Mouse (Mus musculus) left cerebral cortex, postnatal 4 days (tissue): ENCODE measurements around the gene Pmpcb. TPM values are rescaled to one million over a fixed set of nuclear protein-coding genes. Genes with fewer than 3 reads are reported as not detected.
"Not testable (repeated sequence)": the region's sequence is repeated elsewhere in the genome, so short reads cannot be mapped to it uniquely, and the experiment has no call there.

ENCODE experiments used
- DNase-seq: peaks from one replicate; pipeline ENCODE4 v3.0.0-alpha.2; 2022
- intact Hi-C: fragments of 180-260 bp; cut with DNase I; formaldehyde crosslinking; loops from one replicate; pipeline ENCODE4 v1.15.1; 2025
- total RNA-seq, 2 experiments: library from RNA; stranded (reverse); gene quantifications; 2 replicates each; pipeline ENCODE4 v1.2.3; 2021

The Pmpcb gene
- 10 to 100 TPM; 66.9 to 73.3 TPM for total RNA-seq

GRCm38 (mm10) chr5:21736956-21737585, at the start of gene Pmpcb:
Pmpcb (plus strand) TSS chr5:21737141.
- intact Hi-C loops = loop anchor here (5.0 kb wide), 1 partner anchor 80 kb away; no protein-coding TSS in a partner anchor
- peak; percentile 89 for DNase-seq

DNA sequence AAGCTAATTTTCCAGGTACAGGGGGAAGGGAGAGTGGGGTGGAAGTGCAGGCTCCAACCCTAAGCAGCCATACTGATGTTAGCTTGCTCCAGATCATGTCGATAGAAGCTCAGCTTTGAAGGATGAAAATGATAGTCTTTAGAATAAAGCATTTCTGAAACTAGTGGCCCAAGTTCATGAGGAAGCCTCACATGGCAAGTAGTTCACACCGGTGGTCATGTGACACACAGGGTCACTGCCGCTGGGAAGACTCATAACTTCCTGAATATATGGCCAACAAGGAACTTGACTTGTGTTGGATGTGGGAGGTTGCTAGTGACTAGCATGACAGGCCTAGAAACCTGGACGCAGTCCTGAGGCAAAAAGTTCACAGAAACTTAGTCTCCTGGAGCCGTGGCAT, 44.7 kb upstream of the Pmpcb start:
- intact Hi-C loops = no loop called here
- DNase-seq = no peak

DNA sequence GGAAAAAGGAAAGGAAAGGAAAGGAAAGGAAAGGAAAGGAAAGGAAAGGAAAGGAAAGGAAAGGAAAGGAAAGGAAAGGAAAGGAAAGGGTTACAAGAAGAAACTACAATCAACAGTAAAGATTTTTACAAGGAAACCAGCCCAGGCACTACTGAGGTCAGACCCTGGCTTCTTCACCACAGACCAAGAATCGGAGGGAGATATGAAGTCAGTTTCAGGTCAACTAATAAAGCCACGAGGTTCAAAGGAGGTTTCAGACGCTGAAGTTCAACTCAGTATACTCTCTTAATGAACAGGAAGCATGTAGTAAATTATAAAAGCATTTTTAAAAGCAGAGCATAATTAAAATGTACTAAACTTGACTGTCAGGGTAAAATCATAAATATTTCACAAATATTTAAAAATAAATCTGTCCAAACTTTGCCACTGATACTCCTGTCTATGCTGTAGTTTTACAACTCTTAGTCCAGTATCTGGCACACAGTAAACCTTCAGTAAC, 43.5 kb upstream of the Pmpcb start:
- DNase-seq = no peak
- intact Hi-C loops = no loop called here

GRCm38 (mm10) chr5:21694854-21695490, 42.0 kb upstream of the Pmpcb start:
- intact Hi-C loops = no loop called here
- DNase-seq = no peak

DNA sequence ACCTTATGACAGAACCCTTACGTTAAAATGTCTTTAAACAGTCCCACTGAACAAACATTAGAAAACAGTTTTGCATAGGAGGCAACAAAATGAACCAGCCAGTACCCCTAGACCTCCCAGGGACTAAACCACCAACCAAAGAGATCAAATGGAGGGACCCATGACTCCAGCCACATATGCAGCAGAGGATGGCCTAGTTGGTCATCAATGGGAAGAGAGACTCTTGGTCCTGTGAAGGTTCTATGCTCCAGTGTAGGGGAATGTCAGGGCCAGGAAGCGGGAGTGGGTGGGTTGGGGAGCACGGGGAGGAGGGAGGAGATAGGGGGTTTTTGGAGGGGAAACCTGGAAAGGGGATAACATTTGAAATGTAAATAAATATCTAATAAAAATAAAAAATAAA, 37.4 kb upstream of the Pmpcb start:
- intact Hi-C loops, DNase-seq: not testable (repeated sequence)

DNA sequence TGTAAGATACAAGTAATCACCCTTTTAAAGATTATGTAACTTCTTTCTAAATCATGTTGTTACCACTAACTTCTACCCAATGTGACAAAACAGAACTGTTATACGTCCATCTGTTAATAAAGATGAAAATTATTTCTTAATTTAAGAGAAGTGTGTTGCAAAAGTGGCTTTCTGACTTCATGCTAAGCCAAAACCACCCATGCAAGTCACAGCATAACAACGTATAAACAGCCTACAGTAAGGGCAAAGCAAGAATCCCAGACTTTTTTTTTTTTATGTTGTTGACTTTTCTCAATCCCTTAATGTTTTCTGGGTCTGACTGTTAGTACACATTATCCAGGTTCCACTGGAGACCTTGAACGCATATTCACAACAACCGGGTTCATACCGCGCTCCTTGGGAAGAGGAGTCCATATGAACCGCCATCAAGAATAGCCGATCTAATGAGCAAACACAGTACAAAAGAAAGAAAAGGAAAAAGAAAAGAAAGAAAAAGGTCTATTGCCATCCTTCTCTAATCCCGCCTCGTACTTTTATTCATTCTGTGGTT, 36.6 kb upstream of the Pmpcb start:
- DNase-seq = no peak
- intact Hi-C loops = no loop called here

DNA sequence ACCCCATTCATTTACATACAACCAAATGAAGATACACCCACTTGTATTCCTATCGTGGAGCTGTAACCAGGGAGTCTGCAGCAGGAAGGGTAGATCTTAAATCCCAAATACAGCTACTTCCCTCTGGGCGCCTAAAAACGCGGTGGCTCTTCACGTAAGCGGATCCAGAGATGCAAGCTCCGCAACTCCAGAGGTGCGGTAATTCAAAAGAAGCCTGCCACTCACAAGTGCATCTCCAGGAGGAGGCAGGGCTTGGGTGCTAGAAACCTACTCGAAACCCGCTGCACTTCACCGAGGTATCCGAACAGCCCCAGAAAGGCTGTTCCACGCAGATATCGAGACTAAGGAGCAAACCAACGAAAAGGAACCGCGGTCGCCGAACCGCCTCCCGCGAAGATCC, 36.0 kb upstream of the Pmpcb start:
- no peak for DNase-seq
- intact Hi-C loops = no loop called here

GRCm38 (mm10) chr5:21701351-21702008, 35.5 kb upstream of the Pmpcb start, which contains the start of gene Napepld:
Napepld (minus strand) TSS chr5:21701396.
- intact Hi-C loops = no loop called here
- peak; percentile 99 for DNase-seq

DNA sequence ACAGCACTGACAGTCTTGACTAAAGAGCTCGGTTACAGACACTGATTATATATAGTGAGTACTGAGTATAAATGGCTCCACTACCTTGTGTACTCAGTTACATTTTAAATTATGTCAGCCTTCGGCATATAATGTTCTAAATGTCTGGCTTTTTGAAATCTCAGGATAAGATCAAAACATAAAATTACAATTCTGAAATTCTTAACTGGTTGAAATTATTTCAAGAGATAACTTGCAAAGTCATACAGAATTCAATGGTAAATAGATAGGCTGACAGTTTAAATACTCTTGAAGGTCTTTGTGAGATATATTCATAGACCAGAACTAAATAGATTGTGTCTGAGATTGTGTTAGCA, 35.0 kb upstream of the Pmpcb start:
- DNase-seq = no peak
- intact Hi-C loops = no loop called here

GRCm38 (mm10) chr5:21702873-21703475, 34.0 kb upstream of the Pmpcb start:
- DNase-seq = no peak
- intact Hi-C loops = no loop called here

DNA sequence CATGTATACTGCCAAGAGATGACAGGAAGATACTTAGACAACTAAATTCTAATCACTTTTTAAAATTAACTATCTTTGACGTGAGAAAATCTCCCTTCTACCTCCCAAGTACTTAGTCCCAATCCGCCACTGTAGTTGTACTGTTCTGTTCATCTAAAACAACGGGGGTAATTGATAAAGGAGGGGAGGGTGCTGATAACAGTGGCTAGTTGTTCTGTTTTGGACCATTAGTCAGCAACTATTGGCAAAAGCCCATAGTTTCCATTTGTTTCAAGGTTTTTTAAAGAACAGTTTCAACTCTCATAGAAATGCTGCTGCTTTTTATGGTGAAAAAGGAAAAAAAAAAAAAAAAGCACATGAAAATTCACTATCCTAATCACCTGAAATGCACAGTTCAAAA, 33.2 kb upstream of the Pmpcb start:
- intact Hi-C loops = no loop called here
- DNase-seq = no peak

DNA sequence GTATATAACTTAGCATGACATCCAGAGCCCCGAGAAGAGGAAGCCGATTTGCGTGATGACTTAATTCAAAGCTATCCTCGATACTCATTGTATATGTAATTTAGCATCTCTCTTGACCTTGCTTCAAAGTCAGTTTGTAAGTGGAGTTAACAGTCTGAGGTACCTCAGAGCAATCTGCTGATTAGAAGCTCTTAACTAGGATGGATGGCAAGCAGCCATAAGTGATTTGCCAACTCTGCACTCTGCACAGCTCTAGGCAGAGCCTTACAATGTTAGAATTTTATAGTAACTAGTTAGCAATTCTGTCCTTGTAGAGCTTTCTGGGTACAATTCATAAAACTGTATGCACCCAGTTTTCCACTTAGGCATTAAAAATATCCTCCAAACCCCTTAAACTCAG, 30.4 kb upstream of the Pmpcb start:
- intact Hi-C loops = no loop called here
- no peak for DNase-seq

GRCm38 (mm10) chr5:21708011-21708410, 28.9 kb upstream of the Pmpcb start:
- DNase-seq, intact Hi-C loops: not testable (repeated sequence)

DNA sequence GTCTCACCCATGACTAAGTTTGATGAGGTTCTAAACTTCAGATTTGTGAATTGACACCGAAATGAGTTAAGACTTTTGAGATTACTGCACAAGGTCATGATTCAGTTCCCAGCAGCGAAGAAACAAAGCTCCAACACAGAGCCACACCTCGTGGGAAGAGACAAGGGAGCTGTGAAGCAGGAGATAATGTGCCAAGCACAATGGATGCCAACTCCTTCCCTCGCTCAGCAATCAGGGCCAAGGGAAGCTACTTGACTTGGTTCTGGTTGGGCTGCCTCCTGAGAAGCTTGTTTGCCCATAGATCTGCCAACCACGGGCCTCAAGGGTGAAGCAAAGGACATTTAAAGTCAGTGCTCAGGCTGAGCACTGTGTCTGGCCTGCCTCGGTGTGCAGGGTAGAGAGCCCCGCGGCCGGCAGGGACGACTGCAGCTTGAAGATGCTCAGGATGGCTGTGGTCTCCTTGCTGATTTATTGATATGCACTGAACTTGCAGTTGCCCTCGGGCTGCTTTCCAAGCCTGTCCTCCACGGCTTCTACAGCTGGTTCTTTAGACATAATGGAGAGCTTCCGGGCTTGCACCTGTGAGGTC, 24.7 kb upstream of the Pmpcb start:
- no peak for DNase-seq

GRCm38 (mm10) chr5:21714447-21714846, 22.5 kb upstream of the Pmpcb start:
- DNase-seq = no peak
- intact Hi-C loops = no loop called here

More for the DNA sequence above, 24.7 kb upstream of the Pmpcb start:
- intact Hi-C loops = no loop called here

DNA sequence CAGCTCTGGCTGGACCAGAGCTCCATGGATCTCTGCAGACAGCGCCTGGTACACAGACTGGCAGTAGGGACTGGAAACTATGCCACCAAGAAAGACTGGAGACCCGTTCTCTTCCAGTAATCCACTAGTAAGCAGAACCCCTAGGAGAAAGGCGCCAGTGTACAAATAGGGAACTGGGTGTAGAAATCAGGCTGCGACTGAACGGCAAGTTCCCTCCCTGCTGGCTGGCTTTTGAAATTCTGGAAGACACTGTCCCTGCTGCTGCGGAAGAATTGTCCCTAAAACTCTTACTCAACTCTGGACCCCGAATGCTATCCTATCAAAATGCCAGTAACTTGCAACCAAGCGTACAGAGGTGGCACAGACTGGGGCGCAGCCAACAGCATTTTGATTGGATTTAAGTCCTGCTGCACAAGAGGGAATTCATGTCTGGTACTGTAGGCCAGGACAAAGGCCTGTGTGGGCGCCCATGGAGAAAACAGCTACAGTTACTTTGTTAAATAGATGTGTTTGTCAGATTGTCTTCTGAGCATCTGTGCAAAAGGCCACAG, 19.7 kb upstream of the Pmpcb start:
- no peak for DNase-seq
- intact Hi-C loops = no loop called here

GRCm38 (mm10) chr5:21718546-21718945, 18.4 kb upstream of the Pmpcb start:
- intact Hi-C loops = no loop called here
- DNase-seq = no peak

DNA sequence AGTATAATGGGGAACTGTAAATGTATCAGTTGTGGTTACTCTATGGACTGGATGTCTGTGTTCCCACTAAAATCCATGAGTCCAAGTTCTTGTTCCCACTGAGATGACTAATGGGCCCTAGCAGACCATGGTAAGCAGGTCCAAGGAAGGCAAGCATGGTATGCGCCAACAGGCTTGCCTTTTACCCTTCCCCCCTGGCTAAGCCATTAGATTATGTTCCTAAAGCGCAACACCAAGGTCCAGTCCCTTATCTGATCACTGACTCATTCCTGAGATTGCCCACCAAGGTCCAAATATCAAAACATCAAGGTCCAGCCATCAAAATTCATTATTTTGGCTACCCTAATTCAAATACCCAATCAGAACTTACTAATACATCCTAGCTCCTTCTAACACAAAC, 17.7 kb upstream of the Pmpcb start:
- no peak for DNase-seq
- intact Hi-C loops = no loop called here

- intact Hi-C loops = no loop called here
These were observed 12.5 kb upstream of the Pmpcb start for GRCm38 (mm10) chr5:21724427-21724826.

GRCm38 (mm10) chr5:21724872-21725271, 12.1 kb upstream of the Pmpcb start:
- no peak for DNase-seq
- intact Hi-C loops = no loop called here

More at GRCm38 (mm10) chr5:21724427-21724826, 12.5 kb upstream of the Pmpcb start:
- no peak for DNase-seq
